Mouse (Mus musculus): ENCODE results near the gene Apln.

- TF ChIP-seq E2F4 (IDR thresholded peaks at IDR 0.05; ENCODE audit: borderline replicate concordance, low read depth, low read length) (no peak), ELF1 (IDR thresholded peaks at IDR 0.05; ENCODE audit: low read depth, low read length) (no peak), POLR2A (IDR thresholded peaks at IDR 0.05; ENCODE audit: control insufficient read depth in 1 of 2, insufficient read depth in 1 of 2, low read depth in 1 of 2, low read length in 2 of 2, poor library complexity in 1 of 2) (no peak), CTCF (IDR thresholded peaks at IDR 0.05 in 2 of 3, conservative IDR thresholded peaks at IDR 0.05 in 1 of 3; ENCODE audit: control insufficient read depth in 1 of 3, insufficient read depth in 1 of 3, low read depth in 2 of 3, low read length in 3 of 3, poor library complexity in 1 of 3, severe bottlenecking in 1 of 3) (no peak), USF2 (IDR thresholded peaks at IDR 0.05; ENCODE audit: borderline replicate concordance in 1 of 2, insufficient read depth in 1 of 2, low read depth in 1 of 2, low read length in 2 of 2) (no peak), USF1 (IDR thresholded peaks at IDR 0.05; ENCODE audit: low read depth, low read length) (no peak)
These were observed 5.7 kb upstream of the Apln start for GRCm38 (mm10) chrX:48040379-48040778.
